Mouse (Mus musculus): ENCODE results near the gene Cdcp2. TPM values are rescaled to one million over a fixed set of nuclear protein-coding genes. Genes with fewer than 3 reads are reported as not detected.
A peak's percentile ranks its signal among the peaks of the same experiment; 100 is the strongest.

The Cdcp2 gene
- polyA plus RNA-seq, 1 experiment from 2014 or later = 0.11 TPM

DNA sequence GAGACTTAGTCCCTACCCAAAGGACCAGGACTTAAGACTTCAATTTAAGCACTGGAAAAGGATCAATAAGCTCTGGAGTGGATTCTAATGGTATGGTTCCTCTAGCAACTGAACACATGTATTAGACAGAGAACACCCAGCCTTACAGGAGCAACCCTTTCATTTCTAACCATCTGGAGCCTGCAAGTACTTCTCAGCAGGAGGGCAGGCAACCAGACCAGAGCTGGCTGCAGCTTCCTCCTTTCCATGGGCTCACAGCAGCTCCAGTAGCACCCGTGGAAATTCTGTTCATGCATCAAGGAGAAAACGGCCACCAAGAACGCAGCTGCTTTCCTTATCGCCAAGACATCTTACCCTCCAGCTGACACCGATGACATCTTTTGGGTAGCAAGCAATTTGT lies 39.0 kb downstream of the Cdcp2 start:
- ATAC-seq (ENCODE audit: low FRiP score) (no peak), DNase-seq (ENCODE audit: low spot score, missing footprints) (no peak)
- H3K4me2 ChIP-seq = no peak overlapping the region
- no peaks in the 10 kb centered on the region for H3K36me3 ChIP-seq (ENCODE audit: control insufficient read depth, insufficient read depth, low read length)
- peaks cover 13% of the 10 kb centered on the region for H3K4me1 ChIP-seq (ENCODE audit: control insufficient read depth, insufficient read depth, low read length)
- no peak overlapping the region for H3K27ac ChIP-seq (ENCODE audit: low read depth, low read length)
- no peak overlapping the region for H3K4me3 ChIP-seq (ENCODE audit: low read depth, low read length)
- H3K9me3 ChIP-seq (ENCODE audit: control insufficient read depth, low read length) = no peaks in the 10 kb centered on the region
- no peak overlapping the region for H3K9ac ChIP-seq (ENCODE audit: low read length)
- 83% methylated on average over 5 of the region's 5 CpGs for WGBS
- no peaks in the 10 kb centered on the region for H3K27me3 ChIP-seq (ENCODE audit: control insufficient read depth, insufficient read depth, low read length)

DNA sequence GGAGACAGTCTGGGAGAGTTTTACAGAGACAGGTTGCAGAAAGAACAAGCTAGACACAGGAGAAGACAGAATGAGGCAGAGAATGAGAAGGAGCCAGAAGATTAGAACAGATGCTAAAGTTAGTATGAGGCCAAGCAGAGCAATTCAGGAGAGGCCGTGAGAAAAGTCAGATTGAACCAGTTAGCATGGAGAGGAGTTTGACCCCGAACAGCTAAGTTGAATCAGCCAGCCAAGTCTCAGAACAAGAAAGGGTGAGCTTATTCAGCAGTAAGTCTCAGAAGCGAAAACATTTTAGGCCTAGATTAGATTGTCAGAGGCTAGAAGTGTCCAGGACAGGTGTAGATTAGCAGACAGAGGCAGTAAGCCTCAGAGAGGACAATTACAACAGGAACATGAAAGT lies 39.8 kb downstream of the Cdcp2 start:
- H3K27me3 ChIP-seq (ENCODE audit: control insufficient read depth, insufficient read depth, low read length) = no peaks in the 10 kb centered on the region
- DNase-seq (ENCODE audit: low spot score, missing footprints) (no peak), ATAC-seq (ENCODE audit: low FRiP score) (no peak)
- no peaks in the 10 kb centered on the region for H3K36me3 ChIP-seq (ENCODE audit: control insufficient read depth, insufficient read depth, low read length)
- H3K4me1 ChIP-seq (ENCODE audit: control insufficient read depth, insufficient read depth, low read length) = peaks cover 11% of the 10 kb centered on the region
- H3K4me3 ChIP-seq (ENCODE audit: low read depth, low read length) = no peak overlapping the region
- no peak overlapping the region for H3K4me2 ChIP-seq
- 48% methylated on average over 3 of the region's 3 CpGs for WGBS
- no peak overlapping the region for H3K27ac ChIP-seq (ENCODE audit: low read depth, low read length)
- H3K9me3 ChIP-seq (ENCODE audit: control insufficient read depth, low read length) = no peaks in the 10 kb centered on the region
- no peak overlapping the region for H3K9ac ChIP-seq (ENCODE audit: low read length)

DNA sequence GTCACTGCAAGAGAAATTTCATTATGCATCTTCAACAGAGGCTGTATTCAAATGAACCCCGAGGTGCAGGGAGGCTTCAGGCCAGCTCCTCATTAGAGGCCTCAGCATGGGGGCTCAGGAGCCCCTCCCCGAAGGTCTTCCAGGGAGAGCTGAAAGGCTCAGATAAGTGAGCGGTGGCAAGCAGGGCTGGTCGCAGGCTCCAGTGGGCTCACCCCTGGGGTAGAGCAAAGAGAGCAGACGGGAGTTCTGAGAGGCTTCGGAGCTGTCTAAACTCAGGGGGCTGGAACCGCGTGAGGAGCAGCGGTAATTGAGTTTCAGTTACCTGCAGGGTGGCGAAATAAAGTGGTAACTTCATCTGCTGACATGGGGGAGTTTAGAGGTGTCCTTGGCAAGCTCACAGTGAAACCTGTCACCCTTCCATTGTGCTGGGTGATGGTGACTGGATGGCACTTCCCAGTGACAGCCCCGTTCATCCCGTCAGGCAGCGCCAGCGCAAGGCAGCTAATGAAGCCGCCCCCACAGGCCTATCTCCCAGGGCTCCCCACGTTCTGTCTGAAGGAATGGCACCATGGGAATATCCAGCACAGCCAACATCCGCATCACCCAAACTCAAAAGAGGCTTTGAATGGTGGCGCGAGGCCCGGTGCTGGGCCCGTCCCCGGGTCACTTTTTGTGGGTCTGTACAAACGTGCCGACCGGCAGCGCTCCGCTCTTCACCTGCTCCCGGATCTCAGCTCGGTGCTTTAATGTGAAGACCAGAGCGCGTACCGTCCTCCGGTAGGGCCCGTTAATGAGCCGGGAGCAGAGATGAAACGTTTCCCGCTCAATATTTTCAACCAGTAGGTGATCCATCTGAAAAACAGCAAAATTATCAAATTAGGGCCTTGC lies 42.5 kb downstream of the Cdcp2 start:
- DNase-seq (ENCODE audit: low spot score, missing footprints) (no peak), ATAC-seq (ENCODE audit: low FRiP score) (peak; percentile 43; the same call in 1 of the 2 replicates)
- Histone ChIP-seq H3K9ac (ENCODE audit: low read length) (peak overlapping the region; percentile 20), H3K27ac (ENCODE audit: low read depth, low read length) (peak overlapping the region; percentile 40), H3K4me2 (no peak overlapping the region), H3K4me1 (ENCODE audit: control insufficient read depth, insufficient read depth, low read length) (peaks cover 11% of the 10 kb centered on the region), H3K27me3 (ENCODE audit: control insufficient read depth, insufficient read depth, low read length) (no peaks in the 10 kb centered on the region), H3K36me3 (ENCODE audit: control insufficient read depth, insufficient read depth, low read length) (no peaks in the 10 kb centered on the region), H3K4me3 (ENCODE audit: low read depth, low read length) (no peak overlapping the region), H3K9me3 (ENCODE audit: control insufficient read depth, low read length) (no peaks in the 10 kb centered on the region)
- 34% methylated on average over 37 of the region's 37 CpGs for WGBS

DNA sequence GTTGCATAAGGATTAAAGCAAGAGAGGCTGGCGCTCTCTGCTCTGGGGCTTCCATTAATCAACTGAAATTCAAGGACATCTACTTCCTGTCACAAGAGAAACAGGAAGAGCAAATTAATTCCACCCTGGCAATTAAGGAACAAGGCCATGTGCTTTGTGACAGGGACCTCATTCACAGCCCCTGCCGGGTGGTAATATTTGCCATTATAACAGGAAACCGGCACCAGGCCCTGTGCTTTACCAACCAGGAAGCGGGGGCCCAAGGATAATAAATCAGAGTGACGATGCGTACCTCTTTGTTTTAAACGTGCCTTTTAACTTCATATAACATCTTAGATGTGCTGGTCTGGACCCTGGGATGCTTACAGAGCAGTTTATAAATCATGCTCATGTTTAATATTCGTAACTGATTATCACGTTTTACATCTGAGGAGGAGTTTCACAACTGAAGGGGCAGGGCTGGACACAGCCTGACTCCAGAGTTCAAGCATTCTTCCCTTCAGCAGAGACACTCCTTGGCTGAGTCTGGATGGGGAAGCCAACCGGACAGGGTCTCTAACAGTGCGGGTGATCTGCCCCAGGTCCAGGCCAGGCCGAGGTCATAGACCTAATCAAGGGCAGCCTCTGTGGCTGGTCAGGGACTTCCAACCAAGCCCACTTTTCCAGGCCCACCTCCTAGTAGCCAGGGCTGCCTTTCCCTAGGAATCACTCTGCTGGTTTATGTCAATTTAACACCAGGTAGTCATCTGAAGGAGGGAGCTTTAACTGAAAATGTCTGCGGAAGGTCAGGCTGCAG lies 43.3 kb downstream of the Cdcp2 start:
- ATAC-seq (ENCODE audit: low FRiP score) (no peak), DNase-seq (ENCODE audit: low spot score, missing footprints) (no peak)
- no peaks in the 10 kb centered on the region for H3K9me3 ChIP-seq (ENCODE audit: control insufficient read depth, low read length)
- H3K4me2 ChIP-seq = no peak overlapping the region
- no peaks in the 10 kb centered on the region for H3K27me3 ChIP-seq (ENCODE audit: control insufficient read depth, insufficient read depth, low read length)
- H3K27ac ChIP-seq (ENCODE audit: low read depth, low read length) = peak overlapping the region; percentile 40; the same call in 1 of the 2 replicates
- H3K36me3 ChIP-seq (ENCODE audit: control insufficient read depth, insufficient read depth, low read length) = no peaks in the 10 kb centered on the region
- WGBS = 66% methylated on average over 13 of the region's 13 CpGs
- H3K9ac ChIP-seq (ENCODE audit: low read length) = peak overlapping the region; percentile 20; the same call in 1 of the 2 replicates
- no peak overlapping the region for H3K4me3 ChIP-seq (ENCODE audit: low read depth, low read length)
- peaks cover 14% of the 10 kb centered on the region for H3K4me1 ChIP-seq (ENCODE audit: control insufficient read depth, insufficient read depth, low read length)

DNA sequence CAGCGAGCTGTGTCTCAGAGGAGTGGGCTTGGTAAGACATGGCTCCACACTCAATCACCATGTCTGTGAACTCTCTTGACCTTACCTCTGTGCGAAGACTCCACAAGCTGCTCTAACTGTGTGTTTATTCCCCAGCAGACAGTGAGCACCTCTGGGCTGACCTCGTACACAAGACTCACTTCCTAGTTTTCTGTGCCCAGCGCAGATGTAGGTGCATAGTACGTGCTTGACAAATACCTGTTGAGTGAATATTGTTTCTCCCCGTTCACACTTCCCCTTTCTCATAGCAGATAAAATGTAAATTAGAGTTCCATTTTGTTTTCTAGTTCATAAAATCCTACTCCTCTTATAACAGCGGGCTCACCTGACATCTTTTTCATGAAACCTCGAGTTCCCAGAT lies 46.8 kb downstream of the Cdcp2 start:
- Histone ChIP-seq H3K4me2 (no peak overlapping the region), H3K36me3 (ENCODE audit: control insufficient read depth, insufficient read depth, low read length) (peaks cover 3% of the 10 kb centered on the region), H3K4me3 (ENCODE audit: low read depth, low read length) (no peak overlapping the region), H3K4me1 (ENCODE audit: control insufficient read depth, insufficient read depth, low read length) (peaks cover 14% of the 10 kb centered on the region), H3K9me3 (ENCODE audit: control insufficient read depth, low read length) (no peaks in the 10 kb centered on the region), H3K27me3 (ENCODE audit: control insufficient read depth, insufficient read depth, low read length) (no peaks in the 10 kb centered on the region), H3K9ac (ENCODE audit: low read length) (no peak overlapping the region), H3K27ac (ENCODE audit: low read depth, low read length) (no peak overlapping the region)
- no peak for ATAC-seq (ENCODE audit: low FRiP score)
- DNase-seq (ENCODE audit: low spot score, missing footprints) = no peak
- 92% methylated on average over 8 of the region's 8 CpGs for WGBS

DNA sequence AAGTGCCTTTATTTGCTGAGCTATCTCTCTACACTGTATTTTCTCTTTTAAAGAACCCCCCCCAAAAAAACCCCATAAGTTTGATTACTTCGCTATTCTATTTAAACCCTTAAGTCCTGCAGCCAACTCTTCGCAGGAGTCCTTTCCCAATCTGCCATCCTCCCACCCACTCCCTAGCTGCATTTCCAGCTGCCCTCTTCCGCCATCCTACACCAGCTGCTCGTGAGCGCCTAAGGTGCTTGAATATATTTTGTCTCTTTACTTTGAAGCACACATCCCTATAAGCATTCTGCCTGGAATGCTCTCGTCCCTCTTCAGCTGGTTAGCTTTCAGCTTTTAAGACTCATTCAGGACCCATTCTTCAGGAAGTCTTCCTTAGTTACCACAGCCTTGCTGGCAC lies 54.3 kb downstream of the Cdcp2 start:
- Histone ChIP-seq H3K36me3 (ENCODE audit: control insufficient read depth, insufficient read depth, low read length) (peaks cover 3% of the 10 kb centered on the region), H3K27me3 (ENCODE audit: control insufficient read depth, insufficient read depth, low read length) (no peaks in the 10 kb centered on the region), H3K9me3 (ENCODE audit: control insufficient read depth, low read length) (no peaks in the 10 kb centered on the region), H3K4me2 (no peak overlapping the region), H3K4me3 (ENCODE audit: low read depth, low read length) (no peak overlapping the region), H3K27ac (ENCODE audit: low read depth, low read length) (no peak overlapping the region), H3K4me1 (ENCODE audit: control insufficient read depth, insufficient read depth, low read length) (no peaks in the 10 kb centered on the region), H3K9ac (ENCODE audit: low read length) (no peak overlapping the region)
- WGBS = 91% methylated on average over 6 of the region's 6 CpGs
- DNase-seq (ENCODE audit: low spot score, missing footprints) (no peak), ATAC-seq (ENCODE audit: low FRiP score) (no peak)

DNA sequence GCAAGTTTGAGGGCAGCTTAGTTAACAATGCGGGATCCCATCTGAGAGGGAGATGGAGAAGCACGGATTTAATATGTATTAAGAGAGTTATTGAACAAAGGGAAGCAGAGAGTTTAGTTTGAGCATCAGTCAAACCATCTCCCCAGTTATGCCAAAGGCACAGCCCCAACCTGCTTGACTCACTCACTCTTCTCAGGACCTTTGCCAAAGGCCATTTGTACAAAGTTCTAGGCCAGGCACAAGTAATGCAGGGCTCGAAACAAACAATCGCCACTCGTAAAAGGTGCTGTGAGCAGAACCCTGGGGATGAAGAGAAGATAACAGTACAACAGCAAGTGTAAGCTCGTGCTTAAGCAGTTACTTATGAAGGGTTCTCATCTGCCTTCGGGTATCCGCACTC lies 55.9 kb downstream of the Cdcp2 start:
- no peak overlapping the region for H3K27ac ChIP-seq (ENCODE audit: low read depth, low read length)
- no peak overlapping the region for H3K9ac ChIP-seq (ENCODE audit: low read length)
- H3K4me3 ChIP-seq (ENCODE audit: low read depth, low read length) = no peak overlapping the region
- H3K9me3 ChIP-seq (ENCODE audit: control insufficient read depth, low read length) = no peaks in the 10 kb centered on the region
- no peaks in the 10 kb centered on the region for H3K27me3 ChIP-seq (ENCODE audit: control insufficient read depth, insufficient read depth, low read length)
- WGBS = 88% methylated on average over 8 of the region's 8 CpGs
- ATAC-seq (ENCODE audit: low FRiP score) (no peak), DNase-seq (ENCODE audit: low spot score, missing footprints) (no peak)
- H3K4me1 ChIP-seq (ENCODE audit: control insufficient read depth, insufficient read depth, low read length) = no peaks in the 10 kb centered on the region
- no peaks in the 10 kb centered on the region; the same call in 1 of the 2 replicates for H3K36me3 ChIP-seq (ENCODE audit: control insufficient read depth, insufficient read depth, low read length)
- no peak overlapping the region for H3K4me2 ChIP-seq

DNA sequence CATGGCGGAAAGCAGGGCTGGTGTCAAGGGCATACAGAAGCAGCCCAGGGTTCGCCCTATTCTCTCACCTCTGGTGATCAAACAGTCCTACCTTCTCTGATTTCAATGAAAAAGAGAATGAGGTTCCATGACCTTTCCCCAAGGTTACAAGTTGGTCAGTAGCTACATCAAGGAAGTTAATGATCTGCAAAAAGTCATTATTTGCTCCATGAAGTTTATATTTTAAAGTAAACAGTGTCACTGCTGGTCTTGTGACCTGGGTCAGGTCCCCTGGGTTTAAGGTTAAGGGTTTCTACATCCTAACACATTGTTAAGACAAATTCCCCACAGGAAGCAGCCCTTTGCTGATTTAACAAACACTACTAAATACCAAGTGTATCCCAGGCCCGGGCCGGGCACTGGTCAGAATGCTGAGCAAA lies 60.3 kb downstream of the Cdcp2 start:
- Histone ChIP-seq H3K36me3 (ENCODE audit: control insufficient read depth, insufficient read depth, low read length) (0 out of 2 replicates have a peak, but pooled peaks cover 2% of the 10 kb centered on the region), H3K4me2 (no peak overlapping the region), H3K27me3 (ENCODE audit: control insufficient read depth, insufficient read depth, low read length) (no peaks in the 10 kb centered on the region), H3K4me1 (ENCODE audit: control insufficient read depth, insufficient read depth, low read length) (no peaks in the 10 kb centered on the region), H3K9ac (ENCODE audit: low read length) (no peak overlapping the region), H3K4me3 (ENCODE audit: low read depth, low read length) (no peak overlapping the region), H3K9me3 (ENCODE audit: control insufficient read depth, low read length) (no peaks in the 10 kb centered on the region), H3K27ac (ENCODE audit: low read depth, low read length) (no peak overlapping the region)
- no peak for DNase-seq (ENCODE audit: low spot score, missing footprints)
- 89% methylated on average over 4 of the region's 4 CpGs for WGBS
- no peak for ATAC-seq (ENCODE audit: low FRiP score)
